Mouse (Mus musculus): ENCODE measurements at regions not wholly inside any gene's neighbourhood (a gene's known extent, or its start where the extent isn't known, plus 50 kb on each side); places are given as distances from the start of the nearest gene placed in this dataset.
"Not testable (repeated sequence)": the region's sequence is repeated elsewhere in the genome, so short reads cannot be mapped to it uniquely, and the experiment has no call there.

GRCm38 (mm10) chr3:21918431-21918830 is 158.0 kb upstream of the Tbl1xr1 start:
- WGBS = 92% methylated on average over 10 of the region's 10 CpGs
- Histone ChIP-seq H3K4me2 (replicated peaks) (no peak overlapping the region), H3K9me3 (no peaks in the 10 kb centered on the region), H3K27ac (replicated peaks) (no peak overlapping the region), H3K4me3 (no peak overlapping the region), H3K36me3 (no peaks in the 10 kb centered on the region), H3K4me1 (no peaks in the 10 kb centered on the region), H3K27me3 (no peaks in the 10 kb centered on the region), H3K9ac (replicated peaks) (no peak overlapping the region)
- ATAC-seq (ENCODE audit: low FRiP score, low read depth) = no peak

GRCm38 (mm10) chr3:21919931-21920330 is 156.5 kb upstream of the Tbl1xr1 start:
- no peak overlapping the region for H3K4me3 ChIP-seq
- no peaks in the 10 kb centered on the region for H3K27me3 ChIP-seq
- H3K27ac ChIP-seq (replicated peaks) = no peak overlapping the region
- 97% methylated on average over 7 of the region's 7 CpGs for WGBS
- H3K4me1 ChIP-seq = no peaks in the 10 kb centered on the region
- no peaks in the 10 kb centered on the region for H3K36me3 ChIP-seq
- no peak for ATAC-seq (ENCODE audit: low FRiP score, low read depth)
- H3K4me2 ChIP-seq (replicated peaks) = no peak overlapping the region
- H3K9ac ChIP-seq (replicated peaks) = no peak overlapping the region
- no peaks in the 10 kb centered on the region for H3K9me3 ChIP-seq

GRCm38 (mm10) chr3:21931951-21932350 is 144.5 kb upstream of the Tbl1xr1 start:
- Histone ChIP-seq H3K9ac (replicated peaks) (no peak overlapping the region), H3K27me3 (no peaks in the 10 kb centered on the region), H3K27ac (replicated peaks) (no peak overlapping the region), H3K36me3 (no peaks in the 10 kb centered on the region), H3K4me3 (no peak overlapping the region), H3K9me3 (no peaks in the 10 kb centered on the region), H3K4me1 (peaks cover 23% of the 10 kb centered on the region), H3K4me2 (replicated peaks) (no peak overlapping the region)
- no peak for ATAC-seq (ENCODE audit: low FRiP score, low read depth)
- 94% methylated on average over 6 of the region's 6 CpGs for WGBS

- H3K36me3 ChIP-seq; H3K27ac ChIP-seq (replicated peaks); H3K27me3 ChIP-seq; ATAC-seq (ENCODE audit: low FRiP score, low read depth); H3K9me3 ChIP-seq; H3K9ac ChIP-seq (replicated peaks); H3K4me2 ChIP-seq (replicated peaks); H3K4me3 ChIP-seq: not testable (repeated sequence)
- peaks cover 30% of the 10 kb centered on the region for H3K4me1 ChIP-seq
- WGBS = 89% methylated on average over 8 of the region's 8 CpGs
Observed at GRCm38 (mm10) chr3:21932696-21933095, 143.8 kb upstream of the Tbl1xr1 start.

- peaks cover 35% of the 10 kb centered on the region for H3K4me1 ChIP-seq
- no peak overlapping the region for H3K4me3 ChIP-seq
- peak overlapping the region; percentile 41 for H3K4me2 ChIP-seq (replicated peaks)
- no peaks in the 10 kb centered on the region for H3K36me3 ChIP-seq
- no peaks in the 10 kb centered on the region for H3K9me3 ChIP-seq
- H3K27ac ChIP-seq (replicated peaks) = peak overlapping the region; percentile 85
- ATAC-seq (ENCODE audit: low FRiP score, low read depth) = no peak
- WGBS = 7% methylated on average over 5 of the region's 5 CpGs
- no peak overlapping the region for H3K9ac ChIP-seq (replicated peaks)
- H3K27me3 ChIP-seq = no peaks in the 10 kb centered on the region; the same call in 1 of the 2 replicates
Observed at GRCm38 (mm10) chr3:21934731-21935271, 141.7 kb upstream of the Tbl1xr1 start.

- H3K4me1 ChIP-seq = peaks cover 35% of the 10 kb centered on the region
- under 1% methylated on average over 24 of the region's 24 CpGs for WGBS
- peak overlapping the region; percentile 85 for H3K27ac ChIP-seq (replicated peaks)
- peak overlapping the region; percentile 41 for H3K4me2 ChIP-seq (replicated peaks)
- no peaks in the 10 kb centered on the region for H3K9me3 ChIP-seq
- ATAC-seq (ENCODE audit: low FRiP score, low read depth) = peak; percentile 94
- H3K9ac ChIP-seq (replicated peaks) = no peak overlapping the region; the same call in 1 of the 2 replicates
- H3K4me3 ChIP-seq = peak overlapping the region; percentile 15
- H3K36me3 ChIP-seq = no peaks in the 10 kb centered on the region
- H3K27me3 ChIP-seq = no peaks in the 10 kb centered on the region; the same call in 1 of the 2 replicates
Observed at GRCm38 (mm10) chr3:21935571-21936261, 140.7 kb upstream of the Tbl1xr1 start.

- peak overlapping the region; percentile 41 for H3K4me2 ChIP-seq (replicated peaks)
- WGBS = 5% methylated on average over 8 of the region's 8 CpGs
- H3K36me3 ChIP-seq = no peaks in the 10 kb centered on the region
- H3K9me3 ChIP-seq = no peaks in the 10 kb centered on the region
- no peak overlapping the region; the same call in 1 of the 2 replicates for H3K9ac ChIP-seq (replicated peaks)
- ATAC-seq (ENCODE audit: low FRiP score, low read depth) = no peak
- H3K27me3 ChIP-seq = no peaks in the 10 kb centered on the region; the same call in 1 of the 2 replicates
- peaks cover 35% of the 10 kb centered on the region for H3K4me1 ChIP-seq
- H3K4me3 ChIP-seq = peak overlapping the region; percentile 9; the same call in 1 of the 2 replicates
- H3K27ac ChIP-seq (replicated peaks) = peak overlapping the region; percentile 85
Observed at GRCm38 (mm10) chr3:21936262-21936603, 140.2 kb upstream of the Tbl1xr1 start.

GRCm38 (mm10) chr3:21936616-21937015 is 139.8 kb upstream of the Tbl1xr1 start:
- no peaks in the 10 kb centered on the region for H3K36me3 ChIP-seq
- H3K4me1 ChIP-seq = peaks cover 35% of the 10 kb centered on the region
- no peaks in the 10 kb centered on the region; the same call in 1 of the 2 replicates for H3K27me3 ChIP-seq
- H3K9ac ChIP-seq (replicated peaks) = 0 out of 2 replicates have a peak overlapping the region, but pooled peaks have one; percentile 5
- peak overlapping the region; percentile 41 for H3K4me2 ChIP-seq (replicated peaks)
- no peak overlapping the region for H3K4me3 ChIP-seq
- no peaks in the 10 kb centered on the region for H3K9me3 ChIP-seq
- WGBS = 7% methylated on average over 8 of the region's 8 CpGs
- H3K27ac ChIP-seq (replicated peaks) = peak overlapping the region; percentile 85
- ATAC-seq (ENCODE audit: low FRiP score, low read depth) = peak; percentile 9; the same call in 1 of the 2 replicates

GRCm38 (mm10) chr3:21937281-21938035 is 139.0 kb upstream of the Tbl1xr1 start:
- no peaks in the 10 kb centered on the region for H3K36me3 ChIP-seq
- no peak overlapping the region for H3K9ac ChIP-seq (replicated peaks)
- H3K4me1 ChIP-seq = peaks cover 35% of the 10 kb centered on the region
- H3K4me3 ChIP-seq = no peak overlapping the region
- H3K9me3 ChIP-seq = no peaks in the 10 kb centered on the region
- H3K27ac ChIP-seq (replicated peaks) = no peak overlapping the region
- no peak for ATAC-seq (ENCODE audit: low FRiP score, low read depth)
- WGBS = 47% methylated on average over 7 of the region's 7 CpGs
- no peak overlapping the region for H3K4me2 ChIP-seq (replicated peaks)
- no peaks in the 10 kb centered on the region; the same call in 1 of the 2 replicates for H3K27me3 ChIP-seq

GRCm38 (mm10) chr3:21938071-21938848 is 138.2 kb upstream of the Tbl1xr1 start:
- no peak overlapping the region for H3K9ac ChIP-seq (replicated peaks)
- H3K4me2 ChIP-seq (replicated peaks) = no peak overlapping the region
- no peak overlapping the region for H3K27ac ChIP-seq (replicated peaks)
- no peaks in the 10 kb centered on the region for H3K9me3 ChIP-seq
- WGBS = 62% methylated on average over 11 of the region's 11 CpGs
- H3K27me3 ChIP-seq = no peaks in the 10 kb centered on the region; the same call in 1 of the 2 replicates
- H3K4me1 ChIP-seq = peaks cover 35% of the 10 kb centered on the region
- no peak overlapping the region for H3K4me3 ChIP-seq
- H3K36me3 ChIP-seq = no peaks in the 10 kb centered on the region
- no peak for ATAC-seq (ENCODE audit: low FRiP score, low read depth)

GRCm38 (mm10) chr3:21939738-21940137 is 136.7 kb upstream of the Tbl1xr1 start:
- H3K4me3 ChIP-seq = no peak overlapping the region
- no peaks in the 10 kb centered on the region for H3K9me3 ChIP-seq
- H3K9ac ChIP-seq (replicated peaks) = no peak overlapping the region
- H3K4me2 ChIP-seq (replicated peaks) = no peak overlapping the region
- no peaks in the 10 kb centered on the region; the same call in 1 of the 2 replicates for H3K27me3 ChIP-seq
- H3K4me1 ChIP-seq = peaks cover 27% of the 10 kb centered on the region
- no peaks in the 10 kb centered on the region for H3K36me3 ChIP-seq
- no peak for ATAC-seq (ENCODE audit: low FRiP score, low read depth)
- H3K27ac ChIP-seq (replicated peaks) = no peak overlapping the region
- WGBS = 89% methylated on average over 6 of the region's 6 CpGs
